Mouse (Mus musculus) ES-CJ7 (cell line): ENCODE results near the gene Fam131b.

Experiments used
- DNase-seq: peaks from one replicate; pipeline ENCODE4 v3.0.0; 2011; ENCODE audit warnings: low read depth, low spot score

Fam131b gene

DNA sequence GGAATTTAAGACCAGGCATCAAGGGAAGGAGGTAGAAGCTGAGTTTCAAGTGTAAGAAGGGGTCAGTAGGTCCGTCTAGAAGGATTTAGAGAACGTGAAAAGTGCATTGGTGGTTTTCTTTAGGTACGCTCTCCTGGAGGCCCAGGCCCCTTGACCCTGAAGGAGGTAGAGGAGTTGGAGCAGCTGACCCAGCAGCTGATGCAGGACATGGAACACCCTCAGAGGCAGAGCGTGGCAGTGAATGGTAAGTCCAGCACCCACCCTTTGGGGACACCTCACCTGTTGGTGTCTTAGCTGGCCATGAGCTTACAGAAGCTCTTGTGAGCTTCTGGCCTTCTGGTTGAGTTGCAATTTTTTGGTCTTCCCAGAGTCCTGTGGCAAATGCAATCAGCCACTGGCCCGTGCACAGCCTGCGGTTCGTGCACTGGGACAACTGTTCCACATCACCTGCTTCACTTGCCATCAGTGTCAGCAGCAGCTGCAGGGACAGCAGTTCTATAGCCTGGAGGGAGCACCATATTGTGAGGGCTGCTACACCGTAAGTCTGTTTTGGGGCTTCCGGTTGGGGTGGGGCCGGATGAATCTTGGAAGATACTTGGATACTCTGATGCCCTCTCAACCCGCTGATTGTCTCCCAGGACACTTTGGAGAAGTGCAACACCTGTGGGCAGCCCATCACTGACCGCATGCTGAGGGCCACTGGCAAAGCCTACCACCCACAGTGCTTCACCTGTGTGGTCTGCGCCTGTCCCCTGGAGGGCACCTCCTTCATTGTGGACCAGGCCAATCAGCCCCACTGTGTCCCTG, 31.6 kb upstream of the Fam131b start:
- DNase-seq = no peak

DNA sequence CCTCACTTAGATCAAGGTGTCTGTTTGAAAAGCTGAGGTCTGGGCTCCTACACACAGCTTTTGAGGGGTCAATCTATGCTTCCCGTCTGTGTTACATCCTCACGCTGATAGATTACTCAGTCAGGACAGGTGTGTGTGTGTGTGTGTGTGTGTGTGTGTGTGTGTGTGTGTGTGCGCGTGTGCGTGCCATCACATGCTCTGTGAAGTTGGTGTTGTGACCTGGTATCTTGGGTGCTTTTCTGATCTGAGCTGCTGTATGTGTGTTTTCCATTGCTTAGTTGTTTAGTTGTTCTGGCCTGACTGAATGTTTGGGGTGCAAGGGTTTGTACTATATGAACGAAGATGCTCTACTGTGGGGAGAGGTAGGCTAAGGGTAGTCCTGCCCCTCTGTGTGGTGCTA, 30.9 kb upstream of the Fam131b start:
- DNase-seq = no peak

DNA sequence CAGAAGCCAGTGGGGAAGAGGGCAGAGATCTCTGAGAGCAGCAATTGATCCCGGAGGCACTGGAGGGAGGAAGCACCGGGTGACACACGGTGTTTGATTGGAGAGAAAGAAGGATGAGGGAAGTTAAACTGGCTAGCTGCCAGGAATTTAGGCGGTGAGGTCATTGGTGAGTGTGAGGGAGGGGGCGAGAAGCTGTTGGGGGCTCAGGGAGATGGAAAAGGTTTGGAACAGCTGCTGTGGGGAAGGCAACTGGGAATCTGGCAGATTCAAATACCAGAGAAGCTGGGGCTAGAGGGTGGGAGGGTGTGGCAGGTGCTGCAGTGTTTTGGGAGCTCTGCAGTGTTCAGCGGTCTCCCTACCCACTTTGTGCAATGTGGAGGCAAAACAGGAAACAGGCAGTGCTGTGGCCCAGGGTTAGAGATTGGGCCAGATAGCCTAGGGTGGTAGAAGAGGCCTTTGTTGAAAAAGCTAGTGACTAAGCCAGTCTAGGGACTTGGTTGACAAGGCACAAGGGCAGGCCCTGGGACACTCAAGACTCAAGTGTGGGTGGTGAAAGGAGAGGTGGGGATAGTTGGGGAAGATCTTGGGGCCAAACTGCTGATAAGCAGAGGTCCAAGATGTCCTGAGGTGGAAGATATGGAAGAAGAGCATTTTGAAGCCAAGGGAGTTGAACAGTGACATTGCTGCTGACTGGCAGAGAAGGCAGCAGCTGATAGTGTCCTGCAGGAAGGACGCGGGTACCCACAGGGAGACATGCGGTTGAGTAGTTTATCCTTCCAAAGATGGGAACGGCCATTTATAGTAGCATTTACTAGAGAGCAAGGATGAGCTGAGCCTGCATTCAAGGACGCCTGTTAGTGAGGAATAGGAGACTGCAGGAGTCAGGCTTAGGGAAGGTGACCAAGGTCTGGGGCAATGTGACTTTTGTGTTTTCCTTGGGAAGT, 29.9 kb upstream of the Fam131b start:
- DNase-seq = no peak

DNA sequence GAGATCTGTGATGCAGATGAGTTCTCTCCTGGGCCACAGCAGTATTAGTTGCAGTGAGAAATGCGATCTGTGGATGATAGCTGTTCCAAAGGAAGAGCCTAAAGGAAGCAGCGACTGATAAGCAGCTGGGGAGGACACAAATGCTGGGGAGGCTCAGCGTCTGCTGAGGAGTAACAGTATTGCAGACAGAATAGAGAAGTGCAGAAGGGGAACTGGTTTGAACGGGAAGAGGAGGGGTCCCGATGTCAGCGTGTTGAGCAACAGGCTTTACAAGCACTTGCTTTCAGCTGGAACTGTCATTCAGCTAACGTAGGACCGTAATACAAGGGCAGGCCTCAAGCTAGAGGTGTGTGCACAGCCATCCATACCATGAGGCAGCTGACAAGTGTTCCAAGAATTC, 28.7 kb upstream of the Fam131b start:
- DNase-seq = no peak

DNA sequence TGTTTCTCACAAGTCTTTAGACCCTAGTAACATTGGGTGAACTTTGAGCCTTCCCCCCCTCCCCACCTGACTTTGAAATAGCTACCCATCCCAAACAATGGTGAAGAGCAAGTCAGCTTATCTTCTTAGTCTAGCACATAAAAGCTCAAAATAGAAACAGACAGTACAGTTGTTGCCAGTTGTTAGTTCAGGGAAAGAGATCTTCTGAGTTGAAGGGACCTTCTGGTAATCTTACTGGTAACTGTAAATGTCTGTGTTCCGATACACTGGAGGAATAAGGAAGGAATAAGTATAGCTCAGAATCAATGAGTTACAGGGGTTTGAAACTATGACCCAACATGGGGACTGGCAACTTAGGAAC, 28.0 kb upstream of the Fam131b start:
- DNase-seq = no peak

DNA sequence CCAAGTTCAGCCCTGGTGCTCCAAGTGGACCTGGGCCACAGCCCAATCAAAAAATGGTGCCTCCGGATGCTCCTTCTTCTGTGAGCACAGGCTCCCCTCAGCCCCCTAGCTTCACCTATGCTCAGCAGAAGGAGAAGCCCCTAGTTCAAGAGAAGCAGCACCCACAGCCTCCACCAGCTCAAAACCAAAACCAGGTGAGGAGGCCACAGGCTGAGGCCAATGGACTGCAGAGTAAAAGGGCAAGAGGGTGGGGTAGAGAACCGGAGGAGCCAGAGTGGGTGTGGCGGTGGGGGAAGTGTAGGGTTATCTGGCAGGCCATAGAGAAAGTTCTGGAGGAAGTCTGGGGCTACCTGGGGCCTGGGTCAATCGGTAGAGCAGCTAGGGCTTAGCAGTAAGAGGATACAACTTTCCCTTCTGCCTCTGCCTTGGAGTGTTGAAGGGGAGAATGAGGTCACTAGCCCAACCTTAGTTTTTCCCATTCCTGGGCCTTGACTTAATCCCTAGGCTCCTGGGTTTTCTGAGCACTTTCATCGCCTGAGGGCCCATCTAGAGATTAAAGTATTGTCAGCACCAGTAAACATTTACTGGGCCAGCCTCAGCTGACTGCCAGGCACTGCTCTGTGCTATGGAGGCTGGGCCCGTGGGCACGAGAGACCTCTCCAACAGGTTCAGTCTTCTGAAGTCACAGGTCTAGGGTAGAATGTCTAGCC, 27.5 kb upstream of the Fam131b start:
- no peak for DNase-seq

DNA sequence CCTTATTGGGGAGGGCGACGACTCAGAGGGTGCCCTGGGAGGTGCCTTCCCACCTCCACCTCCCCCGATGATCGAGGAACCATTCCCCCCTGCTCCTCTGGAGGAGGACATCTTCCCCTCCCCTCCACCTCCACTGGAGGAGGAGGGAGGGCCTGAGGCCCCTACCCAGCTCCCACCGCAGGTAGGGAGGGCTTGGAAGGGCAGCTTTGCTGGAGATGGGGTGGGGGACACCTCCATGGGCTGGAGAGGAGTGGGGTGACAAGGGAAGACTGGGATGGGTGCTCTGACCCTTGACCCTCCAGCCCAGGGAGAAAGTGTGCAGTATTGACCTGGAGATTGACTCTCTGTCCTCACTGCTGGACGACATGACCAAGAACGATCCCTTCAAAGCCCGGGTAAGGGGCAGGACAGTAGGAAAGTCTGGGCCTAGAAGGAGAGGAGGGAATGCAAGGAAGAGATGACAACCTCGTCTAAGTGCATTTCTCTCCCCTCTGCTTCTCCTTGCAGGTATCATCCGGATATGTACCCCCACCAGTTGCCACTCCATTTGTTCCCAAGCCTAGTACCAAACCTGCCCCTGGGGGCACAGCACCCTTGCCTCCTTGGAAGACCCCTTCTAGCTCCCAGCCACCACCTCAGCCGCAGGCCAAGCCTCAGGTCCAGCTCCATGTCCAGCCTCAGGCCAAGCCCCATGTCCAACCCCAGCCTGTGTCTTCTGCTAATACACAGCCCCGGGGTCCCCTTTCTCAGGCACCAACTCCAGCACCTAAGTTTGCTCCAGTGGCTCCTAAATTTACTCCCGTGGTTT, 26.7 kb upstream of the Fam131b start:
- no peak for DNase-seq

DNA sequence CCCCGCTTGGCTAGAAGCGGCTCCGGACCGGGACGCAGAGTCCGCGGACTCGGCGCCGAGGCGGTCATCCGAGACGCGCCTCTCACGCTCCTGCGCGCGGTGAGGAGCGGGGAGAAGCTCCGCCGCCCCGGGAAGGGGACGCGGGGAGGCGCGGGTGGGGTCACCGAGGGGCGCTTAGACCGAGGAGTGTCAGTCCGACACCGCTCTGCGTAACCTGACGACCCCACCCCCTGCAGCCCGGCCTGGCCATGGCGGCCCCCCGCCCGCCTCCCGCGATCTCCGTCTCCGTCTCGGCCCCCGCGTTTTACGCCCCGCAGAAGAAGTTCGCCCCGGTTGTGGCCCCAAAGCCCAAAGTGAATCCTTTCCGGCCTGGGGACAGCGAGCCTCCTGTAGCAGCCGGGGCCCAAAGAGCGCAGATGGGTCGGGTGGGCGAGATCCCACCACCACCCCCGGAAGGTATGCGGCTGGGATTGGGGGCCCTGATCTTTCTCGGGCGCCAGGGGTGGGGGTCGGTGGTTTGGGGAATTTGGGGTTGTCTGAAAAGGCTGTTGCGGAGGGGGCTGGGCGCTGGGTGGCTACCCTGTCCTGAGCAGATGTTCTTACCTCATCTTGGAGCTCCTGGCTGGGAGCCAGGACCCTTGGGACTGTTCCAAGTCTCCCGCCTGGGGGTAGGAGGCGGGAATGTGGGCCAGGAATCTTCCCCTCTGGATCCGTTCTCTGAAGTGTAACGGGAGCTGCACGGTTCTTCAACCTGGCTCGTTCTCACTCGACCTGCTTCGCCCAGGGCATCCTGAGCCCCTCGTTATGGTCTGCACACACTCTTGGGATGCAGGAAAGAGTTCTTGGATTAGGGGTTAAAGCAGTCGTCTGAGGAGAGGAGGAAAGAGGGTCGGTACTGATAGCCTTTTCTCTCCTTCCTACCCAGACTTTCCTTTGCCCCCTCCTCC, 25.9 kb upstream of the Fam131b start:
- DNase-seq = peak; percentile 64

DNA sequence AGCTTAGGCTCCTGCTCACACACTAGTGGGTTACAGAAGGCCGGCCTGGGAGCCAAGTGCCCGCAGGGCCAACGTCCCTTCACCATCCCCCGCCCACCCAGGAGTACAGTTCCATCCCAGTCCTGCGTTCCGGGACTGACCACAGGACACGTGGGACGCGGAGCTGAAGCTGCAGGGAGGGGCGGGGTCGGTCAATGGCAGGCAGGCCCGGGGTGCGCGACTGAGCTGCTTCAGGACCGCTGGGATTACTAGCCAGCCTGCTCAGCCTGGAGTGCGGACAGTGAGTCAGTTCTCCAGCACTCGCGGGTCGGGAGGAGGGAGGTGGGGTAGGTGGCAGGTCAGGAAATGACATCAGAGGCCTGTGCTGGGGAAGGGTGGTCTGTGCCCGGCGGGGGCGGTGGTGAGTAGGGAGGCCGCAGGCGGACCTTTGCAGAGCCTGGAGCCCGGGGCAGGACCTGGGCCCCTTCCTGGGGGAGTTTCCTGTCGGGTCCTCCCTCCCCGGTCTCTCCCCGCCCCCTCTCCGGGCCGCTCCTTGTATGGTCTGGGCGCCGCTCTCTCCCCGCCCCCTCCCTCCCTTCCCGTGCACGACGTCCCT, 25.1 kb upstream of the Fam131b start, which contains the start of gene Zyx:
Gene Zyx (plus strand): TSS at position 205 of the 595 bp plus-strand sequence.
- peak; percentile 87 for DNase-seq

DNA sequence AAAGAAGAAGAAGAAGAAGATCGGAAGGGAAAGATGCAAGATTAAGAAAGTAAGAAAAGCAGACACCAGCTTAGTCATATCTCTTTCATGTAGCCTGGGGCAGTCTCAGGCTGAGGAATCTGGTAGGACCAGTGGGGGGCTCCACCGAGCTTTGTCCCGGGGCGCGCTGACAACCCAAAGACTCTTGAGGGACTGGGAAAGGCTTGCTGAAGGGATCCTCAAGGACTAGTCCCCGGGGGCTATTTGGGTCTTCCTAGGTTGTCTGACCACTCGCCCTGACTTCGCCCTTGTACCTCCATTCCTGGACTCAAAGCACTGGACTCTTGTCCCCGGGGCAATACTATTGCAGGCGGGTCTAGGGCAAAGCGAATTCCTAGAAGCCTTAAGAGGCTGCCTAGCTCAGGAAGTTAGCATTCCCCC, 24.6 kb upstream of the Fam131b start:
- DNase-seq = peak; percentile 67

DNA sequence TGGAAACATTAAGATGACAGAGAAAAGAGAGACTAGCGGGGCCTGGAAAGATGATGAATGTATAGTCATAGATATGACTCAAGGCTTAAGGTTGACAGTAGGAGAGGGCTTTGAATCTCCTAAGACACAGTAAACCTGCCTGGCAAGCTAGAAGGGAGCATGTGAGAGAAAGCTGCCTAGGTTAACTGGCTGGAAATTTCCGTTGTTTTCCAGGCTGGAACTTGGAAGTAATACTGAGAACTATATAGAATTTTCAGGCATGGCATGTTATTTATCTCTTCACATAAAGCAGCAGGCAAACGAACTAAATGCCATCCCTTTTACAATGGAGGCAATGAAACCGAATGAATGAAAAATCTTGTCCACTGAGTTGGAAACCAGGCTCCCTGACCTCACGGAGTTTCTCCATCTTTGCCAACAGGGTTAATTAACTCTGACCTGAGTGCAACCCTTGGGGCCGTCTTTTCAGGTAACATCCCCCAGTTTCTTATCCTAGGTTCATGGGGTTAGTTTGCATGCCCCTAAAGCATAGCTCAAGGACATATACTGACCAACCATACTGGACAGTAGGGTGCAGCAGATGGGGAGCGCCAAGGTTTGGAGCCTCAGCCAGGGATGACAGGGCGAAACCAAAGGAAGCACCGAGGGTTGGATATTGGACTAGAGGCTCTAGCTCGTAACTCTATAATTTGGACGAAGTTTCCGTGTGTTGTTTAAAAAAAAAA, 24.0 kb upstream of the Fam131b start:
- DNase-seq = no peak

DNA sequence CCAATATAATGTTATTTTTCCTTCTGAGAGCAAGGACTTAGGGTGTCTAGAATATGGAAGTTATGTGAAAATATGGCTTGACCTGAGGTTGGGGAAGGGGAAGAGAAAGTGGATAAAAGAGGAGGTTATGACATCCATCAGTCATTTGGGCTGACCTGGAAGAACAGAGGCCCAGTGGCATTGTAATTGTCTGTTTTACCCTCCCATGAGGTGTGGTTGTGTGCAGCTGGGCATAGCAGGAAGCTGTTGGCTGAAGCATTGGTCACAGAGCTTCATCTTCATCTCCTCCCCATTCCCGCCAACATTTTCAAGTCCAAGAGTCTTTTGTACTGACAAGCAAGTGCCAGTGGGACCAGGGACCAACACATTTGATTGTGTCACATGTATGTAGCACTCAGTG, 19.8 kb upstream of the Fam131b start:
- DNase-seq = no peak

DNA sequence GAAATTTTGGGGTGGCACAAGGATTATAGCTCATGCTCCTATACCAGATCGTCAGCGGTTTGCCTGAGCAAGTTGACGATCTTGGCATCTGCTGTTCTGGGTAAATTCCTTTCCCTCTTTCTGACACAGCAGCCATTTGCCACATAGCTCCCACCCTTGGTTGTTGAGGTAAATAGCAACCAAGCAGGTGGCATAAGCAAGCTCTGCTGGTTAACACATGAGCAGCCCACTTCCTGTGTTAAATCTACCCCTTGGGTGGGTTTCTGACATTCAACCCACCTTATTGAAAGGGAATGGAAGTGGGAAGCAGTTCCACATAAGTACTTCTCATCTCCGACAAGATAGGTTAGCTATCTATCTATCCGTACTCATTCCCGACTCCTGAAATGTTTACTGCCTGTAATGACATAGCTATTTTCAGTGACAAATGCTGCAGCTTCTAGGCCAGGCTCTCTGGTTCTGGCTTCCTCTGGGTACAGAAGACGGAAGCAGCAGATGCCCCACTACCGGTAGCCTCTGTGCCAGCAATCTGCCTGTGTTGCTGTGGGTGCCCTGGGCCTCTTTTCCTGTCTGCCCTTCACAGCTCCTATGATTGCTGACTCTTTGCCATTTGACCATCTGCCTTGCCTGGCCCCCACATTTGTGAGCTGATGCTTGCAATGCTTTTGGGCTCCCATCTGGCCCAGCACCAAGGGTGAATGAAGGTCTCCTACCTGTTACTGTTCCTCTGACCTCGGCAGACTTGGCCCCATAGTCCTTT, 19.1 kb upstream of the Fam131b start:
- no peak for DNase-seq

DNA sequence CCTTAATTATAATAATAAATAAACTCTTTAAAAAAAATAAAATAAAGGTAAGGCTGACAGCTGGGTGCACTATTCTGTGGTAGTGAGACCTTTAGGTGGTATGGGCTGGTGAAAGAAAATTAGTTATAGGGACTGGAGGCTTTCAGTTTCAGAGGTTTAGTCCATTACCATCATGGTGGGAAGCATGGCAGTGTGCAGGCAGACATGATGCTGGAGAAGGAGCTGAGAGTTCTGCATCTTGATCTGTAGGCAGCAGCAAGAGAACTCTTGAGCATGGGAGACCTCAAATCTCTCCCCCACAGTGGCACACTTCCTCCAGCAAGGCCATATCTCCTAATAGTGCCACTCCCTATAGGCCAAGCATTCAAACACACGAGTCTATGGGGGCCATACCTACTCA, 17.7 kb upstream of the Fam131b start:
- DNase-seq = no peak

DNA sequence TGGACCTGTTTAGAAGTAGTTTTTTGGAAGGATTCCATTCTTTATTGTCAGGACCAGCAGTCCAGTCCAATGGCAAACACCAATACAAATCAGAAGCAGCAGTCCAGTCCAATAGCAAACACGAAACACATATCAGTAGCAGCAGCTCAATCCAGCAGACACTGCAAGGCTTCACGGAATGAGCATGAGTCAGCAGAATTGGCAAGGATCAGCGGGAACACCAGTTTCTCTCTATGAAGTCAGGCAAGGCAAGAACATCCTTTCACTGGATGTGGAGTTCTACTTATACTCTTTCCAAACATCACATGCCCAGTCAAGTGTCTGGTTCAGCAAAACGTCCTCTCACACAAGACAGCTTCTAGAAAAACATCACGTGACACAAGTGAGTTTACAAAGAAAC, 15.5 kb upstream of the Fam131b start:
- peak; percentile 35 for DNase-seq

DNA sequence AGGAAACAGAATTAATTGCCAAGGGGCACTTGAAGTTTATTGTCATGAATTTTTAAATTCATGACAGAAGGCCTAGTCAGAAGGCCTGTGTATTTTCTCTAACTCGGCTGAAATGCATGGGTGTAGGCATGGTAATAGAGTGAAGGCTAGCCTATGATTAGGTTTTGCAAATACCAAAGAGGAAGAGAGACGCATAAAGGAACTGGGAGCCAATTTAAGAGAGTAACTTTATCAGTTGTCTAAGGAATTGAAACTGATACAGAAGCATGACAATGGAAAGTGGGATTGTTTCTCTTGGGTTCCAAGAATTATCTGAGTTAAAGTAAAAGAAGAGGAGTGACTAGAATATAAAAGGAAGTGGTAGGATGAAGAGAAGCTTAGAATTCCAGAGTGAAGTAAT, 14.7 kb upstream of the Fam131b start:
- DNase-seq = no peak

DNA sequence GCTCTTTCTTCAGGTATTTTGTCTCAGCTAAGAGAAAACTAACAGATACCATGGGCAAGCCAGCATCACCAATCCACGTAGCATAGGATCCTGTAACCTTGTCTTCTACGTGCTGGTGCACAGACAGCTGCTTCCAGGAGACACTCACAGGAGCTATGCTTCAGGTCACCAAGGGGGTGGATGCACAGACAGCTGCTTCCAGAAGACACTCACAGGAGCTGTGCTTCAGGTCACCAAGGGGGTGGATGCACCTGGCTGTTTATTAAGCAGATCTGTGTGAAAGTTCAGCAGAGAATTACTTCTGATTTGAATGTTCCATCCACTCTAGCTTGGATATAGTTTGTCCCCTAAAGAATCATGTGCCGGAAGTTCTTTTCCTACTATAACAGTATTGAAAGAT, 6.5 kb upstream of the Fam131b start:
- DNase-seq = no peak

DNA sequence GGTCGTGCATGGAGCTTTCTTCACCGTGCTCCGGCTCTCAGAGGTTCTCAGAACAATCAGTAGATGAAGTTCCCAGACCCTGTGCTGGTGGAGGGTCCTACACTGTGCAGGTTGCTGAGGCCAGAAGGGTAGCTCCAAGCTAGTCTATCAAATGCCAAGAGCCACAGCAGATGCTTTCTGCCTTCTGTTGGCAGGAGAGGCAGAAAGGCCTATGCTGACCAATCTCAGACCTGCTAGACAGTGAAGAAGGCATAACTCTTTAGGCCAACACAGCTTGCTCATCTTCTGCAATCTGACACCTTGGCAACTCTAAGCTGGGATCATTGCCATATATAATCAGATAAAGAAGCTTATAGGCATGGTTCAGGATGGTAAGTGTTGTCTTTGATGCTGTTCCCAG, 5.8 kb upstream of the Fam131b start:
- DNase-seq = no peak
